Mouse (Mus musculus): ENCODE results near the gene Cspg4.

GRCm38 (mm10) chr9:56890522-56891250 is 25.9 kb downstream of the Cspg4 start:
- no peak for TF ChIP-seq GATA1 (IDR thresholded peaks at IDR 0.05; ENCODE audit: low read length)
- TF ChIP-seq TAL1 (IDR thresholded peaks at IDR 0.05; ENCODE audit: low read length): no peak

Data from erythroblast, embryonic 14.5 days (primary cell).